Mouse (Mus musculus): ENCODE results near the gene Olfr53. TPM values are rescaled to one million over a fixed set of nuclear protein-coding genes. Genes with fewer than 3 reads are reported as not detected.
"Not testable (repeated sequence)": the region's sequence is repeated elsewhere in the genome, so short reads cannot be mapped to it uniquely, and the experiment has no call there.

Gene Olfr53
- not detected in 2 replicates for polyA plus RNA-seq (2012)

- TF ChIP-seq GATA1 (IDR thresholded peaks at IDR 0.05; ENCODE audit: low read length), result no peak
Observed at GRCm38 (mm10) chr7:140646152-140646551, at the start of gene Olfr53. Olfr53 (plus strand) TSS chr7:140646452.

GRCm38 (mm10) chr7:140600969-140601368 is 45.3 kb upstream of the Olfr53 start, which contains the start of gene Olfr46:
Olfr46 (plus strand) TSS chr7:140601269.
- TF ChIP-seq GATA1 (IDR thresholded peaks at IDR 0.05; ENCODE audit: low read length), result not testable (repeated sequence)

GRCm38 (mm10) chr7:140628670-140629069 is 17.6 kb upstream of the Olfr53 start, which contains the start of gene Olfr61:
Olfr61 (plus strand) TSS chr7:140628970.
- TF ChIP-seq GATA1 (IDR thresholded peaks at IDR 0.05; ENCODE audit: low read length), result not testable (repeated sequence)

GRCm38 (mm10) chr7:140630559-140630958 is 15.7 kb upstream of the Olfr53 start:
- no peak for TF ChIP-seq GATA1 (IDR thresholded peaks at IDR 0.05; ENCODE audit: low read length)

GRCm38 (mm10) chr7:140659630-140660029 is 13.4 kb downstream of the Olfr53 start, which contains the start of gene Olfr539:
Olfr539 (plus strand) TSS chr7:140659930.
- TF ChIP-seq GATA1 (IDR thresholded peaks at IDR 0.05; ENCODE audit: low read length), result no peak

- TF ChIP-seq GATA1 (IDR thresholded peaks at IDR 0.05; ENCODE audit: low read length), result no peak
Observed at GRCm38 (mm10) chr7:140675863-140676262, 29.6 kb downstream of the Olfr53 start.

- TF ChIP-seq GATA1 (IDR thresholded peaks at IDR 0.05; ENCODE audit: low read length), result no peak
Observed at GRCm38 (mm10) chr7:140681651-140682050, 35.4 kb downstream of the Olfr53 start, which contains the start of gene Olfr45. Olfr45 (plus strand) TSS chr7:140681951.

GRCm38 (mm10) chr7:140696967-140697366 is 50.7 kb downstream of the Olfr53 start, which contains the start of gene Olfr541:
Olfr541 (plus strand) TSS chr7:140697267.
- TF ChIP-seq GATA1 (IDR thresholded peaks at IDR 0.05; ENCODE audit: low read length), result no peak

Other genes starting within 250 kb of the Olfr53 start
- not detected in 2 replicates for gene Olfr531, start 243.5 kb upstream of the Olfr53 start, polyA plus RNA-seq (2012)
- gene Olfr532, start 224.8 kb upstream of the Olfr53 start, polyA plus RNA-seq (2012), result not detected in 2 replicates
- gene Olfr533, start 183.1 kb upstream of the Olfr53 start, polyA plus RNA-seq (2012), result not detected in 2 replicates
- gene Olfr535, start 162.2 kb upstream of the Olfr53 start, polyA plus RNA-seq (2012), result not detected in 2 replicates
- not detected in 2 replicates for gene Olfr536, start 139.1 kb upstream of the Olfr53 start, polyA plus RNA-seq (2012)
- not detected in 2 replicates for gene Olfr538, start 78.6 kb upstream of the Olfr53 start, polyA plus RNA-seq (2012)
- not detected in 2 replicates for gene Olfr46, start 45.2 kb upstream of the Olfr53 start, polyA plus RNA-seq (2012)
- not detected in 2 replicates for gene Olfr61, start 17.5 kb upstream of the Olfr53 start, polyA plus RNA-seq (2012)
- not detected in 2 replicates for gene Olfr539, start 13.5 kb downstream of the Olfr53 start, polyA plus RNA-seq (2012)
- not detected in 2 replicates for gene Olfr45, start 35.5 kb downstream of the Olfr53 start, polyA plus RNA-seq (2012)
- gene Olfr541, start 50.8 kb downstream of the Olfr53 start, polyA plus RNA-seq (2012), result not detected in 2 replicates
- not detected in 2 replicates for gene Cyp2e1, start 117.3 kb downstream of the Olfr53 start, polyA plus RNA-seq (2012)
- gene Syce1, start 141.4 kb downstream of the Olfr53 start, polyA plus RNA-seq (2012), result not detected in 2 replicates
- not detected in 2 replicates for gene Zfp941, start 175.7 kb downstream of the Olfr53 start, polyA plus RNA-seq (2012)
- gene Urah, start 188.6 kb downstream of the Olfr53 start, polyA plus RNA-seq (2012), result not detected in 2 replicates
- not detected in 2 replicates for gene Scgb1c1, start 199.1 kb downstream of the Olfr53 start, polyA plus RNA-seq (2012)
- 0.06 TPM in 1 of 2 replicates, not detected in the other for gene Odf3, start 201.4 kb downstream of the Olfr53 start, polyA plus RNA-seq (2012)
- 0.18 and 0.99 TPM in 2 replicates for gene Gm45785, start 209.9 kb downstream of the Olfr53 start, polyA plus RNA-seq (2012)
- 39.1 and 49.2 TPM in 2 replicates for gene Ric8a, start 210.5 kb downstream of the Olfr53 start, polyA plus RNA-seq (2012)
- gene Bet1l, start 211.1 kb downstream of the Olfr53 start, polyA plus RNA-seq (2012), result 3.2 and 3.9 TPM in 2 replicates
- gene Psmd13, start 235.5 kb downstream of the Olfr53 start, polyA plus RNA-seq (2012), result 50.0 and 92.4 TPM in 2 replicates
- gene Sirt3, start 235.9 kb downstream of the Olfr53 start, polyA plus RNA-seq (2012), result 25.4 and 38.9 TPM in 2 replicates